Mouse (Mus musculus) lung, postnatal 0 days (tissue): ENCODE results near the gene Rex1bd.

Source experiments
- CTCF ChIP-seq: IDR thresholded peaks from 2 replicates; pipeline ENCODE4 v1.5.1; 2016; ENCODE audit warnings: antibody characterized with exemption, mild to moderate bottlenecking
- EP300 ChIP-seq: IDR thresholded peaks from 2 replicates; pipeline ENCODE4 v1.6.1; 2016; ENCODE audit warnings: antibody characterized with exemption, mild to moderate bottlenecking, control low read depth

DNA sequence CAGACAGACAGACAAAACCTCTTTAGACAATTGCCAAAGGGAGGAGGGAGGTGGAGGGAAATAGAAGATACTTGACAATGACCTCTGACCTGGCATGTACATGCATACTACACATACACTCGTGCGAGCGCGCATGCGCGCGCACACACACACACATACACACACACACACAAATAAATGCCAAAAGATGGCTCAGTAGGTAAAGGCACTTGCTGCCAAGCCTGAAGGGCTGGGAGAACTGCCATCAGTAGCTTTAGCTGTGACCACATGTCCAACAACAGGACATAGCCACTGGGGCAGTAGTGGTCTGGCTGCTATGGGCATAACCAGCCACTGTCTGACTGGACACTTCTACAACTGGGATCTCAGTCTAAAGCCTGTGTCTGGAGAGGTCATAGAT, 34.7 kb downstream of the Rex1bd start:
- no peak for TF ChIP-seq CTCF
- TF ChIP-seq EP300: no peak
